Mouse (Mus musculus) thymus, adult 18-20 months (tissue): ENCODE measurements around the gene D930048N14Rik.
A peak's percentile ranks its signal among the peaks of the same experiment; 100 is the strongest.
"Not testable (repeated sequence)": the region's sequence is repeated elsewhere in the genome, so short reads cannot be mapped to it uniquely, and the experiment has no call there.

ENCODE experiments used
- DNase-seq, 2 experiments: peaks; one replicate each; pipeline ENCODE4 v3.0.0; 2022; ENCODE audit warnings: mixed read lengths in 2 of 2

Gene D930048N14Rik

DNA sequence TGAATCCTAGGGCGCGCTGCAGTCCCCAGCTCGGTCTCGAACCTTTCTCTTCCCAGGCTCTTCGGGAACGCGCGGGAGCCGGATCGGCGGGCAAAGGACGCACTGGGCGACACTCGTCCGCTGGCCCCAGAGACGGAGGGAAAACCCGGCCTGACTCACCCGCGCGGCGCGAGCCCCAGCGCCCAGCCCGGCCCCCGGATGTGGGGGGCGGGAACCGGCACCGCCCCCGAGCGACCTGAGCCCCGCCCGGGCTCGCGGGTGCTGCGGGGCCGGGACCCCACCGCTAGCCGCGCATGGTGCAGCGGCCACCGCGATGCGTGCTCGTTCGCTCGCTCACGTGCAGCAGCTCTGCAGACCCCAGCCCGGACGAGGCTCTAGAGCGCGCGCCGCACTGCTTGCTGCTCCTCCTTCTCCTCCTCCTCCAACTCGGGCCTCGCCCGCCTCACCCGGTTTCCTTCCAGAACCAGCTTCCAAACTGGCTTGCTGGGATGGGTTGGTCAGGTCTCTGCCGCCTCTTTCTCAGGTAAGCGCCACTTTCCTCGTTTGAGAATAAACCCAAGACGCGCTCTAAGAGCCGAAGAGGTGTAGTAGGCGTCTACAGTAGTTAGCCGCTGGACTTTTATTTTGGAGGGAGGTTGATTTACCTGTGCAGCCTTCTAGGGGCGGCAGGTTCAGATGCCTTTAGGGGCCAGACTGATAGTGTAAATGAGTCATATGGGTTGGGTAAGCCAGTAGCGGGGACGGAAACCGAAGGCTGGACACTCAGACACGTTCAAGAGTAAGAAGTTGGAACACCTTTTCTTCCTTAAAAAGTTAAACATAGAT is at the start of gene D930048N14Rik, which contains the start of gene N4bp3:
D930048N14Rik (plus strand) TSS at position 264 of the 825 bp plus-strand sequence.
N4bp3 (minus strand) TSS at position 152 of the 825 bp plus-strand sequence.
- peak; percentile 57 to 62 for DNase-seq

DNA sequence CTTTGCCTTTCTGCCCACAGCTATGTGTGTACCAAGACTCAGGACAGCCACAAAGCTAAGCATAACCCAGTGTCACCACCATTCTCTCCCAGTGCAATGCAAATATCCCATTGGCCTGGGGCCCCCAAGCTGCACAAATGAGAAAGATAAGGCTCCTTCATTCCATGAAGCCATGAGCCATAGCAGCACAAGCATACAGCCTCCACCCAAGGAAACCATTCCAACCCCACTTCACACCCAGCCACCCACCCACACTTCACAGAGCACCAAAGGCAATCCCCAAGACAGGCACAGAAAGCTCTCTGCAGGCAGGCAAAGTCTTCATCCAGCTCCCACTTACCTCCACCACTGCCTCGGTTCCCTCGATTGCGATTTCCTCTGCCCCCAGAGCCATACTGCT is 48.5 kb upstream of the D930048N14Rik start:
- no peak for DNase-seq

DNA sequence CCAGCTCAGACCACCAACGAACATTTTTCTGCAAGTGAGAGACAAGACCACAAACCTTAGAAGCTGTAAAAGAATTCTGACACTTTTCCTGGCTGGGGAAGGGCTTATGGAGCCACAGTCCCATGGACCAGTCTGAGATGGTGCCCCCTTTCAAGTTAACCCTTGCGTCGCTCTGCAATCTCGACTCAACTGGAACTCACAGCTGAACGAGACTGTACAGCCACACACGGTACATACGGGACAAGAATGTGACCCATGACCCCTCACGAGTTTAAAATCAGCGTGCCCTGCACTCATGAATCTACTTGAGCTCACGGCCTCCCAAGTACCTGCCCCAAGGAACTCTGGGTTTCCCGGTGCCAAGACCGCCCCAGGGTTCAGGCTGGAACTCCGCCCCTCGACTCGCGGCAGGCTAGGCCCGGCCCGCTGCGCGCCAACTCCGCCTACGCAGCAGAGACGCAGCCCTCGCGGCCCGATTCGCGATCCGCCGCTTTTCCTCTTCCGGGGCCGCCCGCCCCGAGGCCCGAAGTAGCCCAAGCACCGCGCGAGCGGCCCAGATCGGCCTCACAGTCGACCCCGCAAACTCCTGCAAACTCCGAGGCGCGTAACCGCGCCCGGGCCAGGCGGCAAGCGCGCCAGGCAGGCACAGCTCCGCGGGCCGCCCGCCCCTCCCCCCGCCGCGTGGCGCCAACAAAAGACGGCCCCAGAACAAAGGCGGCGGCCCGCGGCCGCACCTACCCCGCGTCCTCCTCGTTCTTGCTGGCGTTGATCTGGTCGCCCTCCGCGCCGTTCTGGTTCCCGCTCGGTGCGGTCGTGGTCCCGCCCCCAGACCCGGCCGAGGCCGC is 44.9 kb upstream of the D930048N14Rik start:
- DNase-seq: peak; percentile 83 to 85

DNA sequence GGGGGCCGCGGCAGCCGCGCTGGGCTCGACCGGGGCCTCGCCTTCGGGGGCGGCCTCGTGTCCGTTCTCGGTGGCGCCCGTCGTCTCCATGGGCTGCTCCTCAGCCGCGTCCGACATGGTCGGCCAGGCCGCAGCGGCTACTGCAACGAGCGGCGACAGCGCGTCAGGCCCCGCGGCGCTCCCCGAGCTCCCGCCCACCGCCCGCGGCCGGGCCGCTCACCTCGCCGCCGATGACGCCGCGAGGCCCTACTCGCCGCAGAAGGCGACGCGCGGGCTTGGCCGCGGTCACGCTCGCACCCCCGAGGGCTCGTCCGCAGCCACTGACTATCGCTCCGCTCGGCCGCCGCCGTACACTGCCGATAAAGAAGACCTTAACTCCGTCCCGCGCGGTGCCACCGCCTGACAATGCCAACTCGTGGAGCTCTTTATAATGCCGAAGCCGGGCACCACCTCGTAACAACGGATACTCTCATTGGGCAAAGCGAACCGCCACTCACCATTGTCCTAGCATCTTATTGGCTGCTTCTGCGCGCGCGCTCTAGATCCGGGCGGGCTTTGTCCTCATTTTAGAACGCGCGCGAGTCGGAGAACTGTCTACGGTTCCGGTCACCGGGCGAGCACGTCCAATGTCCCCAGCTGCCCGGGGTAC is 44.2 kb upstream of the D930048N14Rik start, which contains the start of gene Hnrnpab:
Hnrnpab (minus strand) TSS at position 401 of the 649 bp plus-strand sequence.
- DNase-seq: peak; percentile 92 to 97

DNA sequence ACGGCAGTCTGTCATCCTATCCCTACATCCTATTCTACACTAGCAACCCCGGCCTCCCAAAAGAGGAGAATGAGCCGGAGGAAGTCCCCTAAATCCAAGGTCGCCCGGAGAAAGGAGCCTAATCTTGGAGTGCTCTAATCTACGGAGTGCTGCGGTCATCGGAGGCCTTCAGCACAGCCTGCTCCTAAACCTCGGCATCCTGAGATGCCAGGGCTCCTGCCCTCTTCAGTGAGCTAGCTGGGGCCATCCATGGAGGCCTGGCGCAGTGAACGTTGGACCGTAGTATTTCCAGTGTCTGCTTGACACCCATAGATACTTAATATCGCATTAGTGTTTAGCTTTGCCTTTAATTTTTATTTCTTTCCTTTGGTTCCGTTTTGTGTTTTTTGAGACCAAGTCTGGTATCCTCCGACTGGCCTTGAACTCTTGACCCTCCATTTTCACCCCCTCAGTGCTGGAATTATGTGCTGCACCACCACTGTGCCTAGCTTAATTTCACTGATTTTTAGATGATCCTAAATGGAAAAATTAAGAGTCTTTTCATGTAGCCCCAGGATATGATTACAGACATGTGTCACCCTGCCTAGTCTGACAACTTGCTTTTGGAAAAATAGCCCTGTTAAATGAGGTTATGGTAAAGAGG is 43.5 kb upstream of the D930048N14Rik start:
- no peak for DNase-seq

DNA sequence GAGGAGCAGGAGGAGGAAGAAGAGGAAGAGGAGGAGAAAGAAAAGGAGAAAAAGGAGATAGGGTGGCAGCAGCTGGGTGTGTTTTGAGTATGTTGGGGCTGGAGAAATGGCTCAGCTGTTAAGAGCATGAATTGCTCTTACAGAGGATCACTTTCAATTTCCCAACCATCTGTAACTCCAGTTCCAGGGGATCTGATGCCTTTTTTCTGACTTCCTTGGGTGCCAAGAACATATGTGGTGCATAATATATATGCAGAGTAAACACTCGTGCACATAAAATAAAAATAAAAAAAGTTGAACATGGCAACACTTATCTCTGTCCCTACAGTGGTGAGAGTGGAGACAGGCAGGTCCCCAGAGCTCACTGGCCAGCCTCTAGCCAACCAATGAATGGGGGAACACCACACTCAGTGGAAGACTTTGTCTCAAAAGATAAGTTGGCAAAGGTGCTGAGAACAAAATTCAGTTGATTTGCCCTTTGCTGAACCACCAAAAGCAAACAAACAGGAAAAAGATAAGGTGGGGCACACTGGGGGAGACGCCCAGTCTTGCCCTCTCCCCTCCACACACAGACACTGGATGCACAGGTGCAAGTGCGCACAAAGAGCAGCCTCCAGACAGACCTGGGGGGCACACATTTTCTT is 41.4 kb upstream of the D930048N14Rik start:
- DNase-seq: no peak

DNA sequence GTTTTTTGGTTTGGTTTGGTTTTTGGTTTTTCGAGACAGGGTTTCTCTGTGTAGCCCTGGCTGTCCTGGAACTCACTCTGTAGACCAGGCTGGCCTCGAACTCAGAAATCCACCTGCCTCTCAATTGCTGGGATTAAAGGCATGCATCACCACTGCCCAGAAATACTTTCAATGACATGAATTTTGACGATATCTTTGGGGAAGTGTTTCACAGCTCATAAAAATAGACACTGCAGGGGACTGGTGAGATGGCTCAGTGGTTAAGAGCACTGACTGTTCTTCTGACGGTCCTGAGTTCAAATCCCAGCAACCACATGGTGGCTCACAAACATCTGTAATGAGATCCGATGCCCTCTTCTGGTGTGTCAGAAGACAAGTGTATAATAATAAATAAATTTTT is 40.8 kb upstream of the D930048N14Rik start:
- not testable (repeated sequence) for DNase-seq

DNA sequence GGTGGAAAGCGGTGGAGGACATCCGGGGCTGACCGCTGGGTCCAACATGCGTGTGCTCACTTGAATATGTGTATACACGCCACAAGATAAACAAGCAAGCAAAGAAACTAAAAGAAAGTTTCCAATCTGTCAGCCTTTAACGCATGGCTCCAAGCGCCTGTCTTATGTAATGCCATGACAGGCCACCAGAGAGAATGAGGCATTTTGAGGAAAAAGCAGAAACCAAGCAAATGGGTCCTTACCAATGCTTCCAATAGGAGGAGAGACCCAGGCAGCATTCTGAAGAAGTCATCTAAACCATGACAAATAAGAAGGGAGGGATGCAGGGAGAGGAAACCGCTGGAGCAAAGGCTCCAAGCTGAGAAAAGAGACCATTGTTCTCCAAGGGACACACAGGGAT is 36.5 kb upstream of the D930048N14Rik start:
- no peak for DNase-seq

DNA sequence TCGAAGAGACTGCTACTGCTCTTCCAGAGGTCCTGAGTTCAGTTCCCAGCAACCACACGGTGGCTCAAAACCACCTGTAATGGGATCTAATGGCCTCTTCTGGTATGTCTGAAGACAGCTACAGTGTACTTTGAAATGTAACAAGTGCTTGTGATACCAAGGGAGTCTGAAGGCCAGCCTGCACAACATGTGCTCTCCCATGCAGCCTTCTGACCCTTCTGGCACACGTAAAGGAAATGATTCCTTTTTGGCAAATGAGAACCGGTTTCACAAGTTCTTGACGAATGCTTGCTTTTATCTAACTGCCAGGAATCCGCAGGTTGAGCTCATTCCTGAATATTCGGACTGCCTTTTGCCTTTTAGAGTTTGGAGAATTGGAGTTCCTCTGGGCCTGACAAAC is 35.6 kb upstream of the D930048N14Rik start:
- DNase-seq: no peak

DNA sequence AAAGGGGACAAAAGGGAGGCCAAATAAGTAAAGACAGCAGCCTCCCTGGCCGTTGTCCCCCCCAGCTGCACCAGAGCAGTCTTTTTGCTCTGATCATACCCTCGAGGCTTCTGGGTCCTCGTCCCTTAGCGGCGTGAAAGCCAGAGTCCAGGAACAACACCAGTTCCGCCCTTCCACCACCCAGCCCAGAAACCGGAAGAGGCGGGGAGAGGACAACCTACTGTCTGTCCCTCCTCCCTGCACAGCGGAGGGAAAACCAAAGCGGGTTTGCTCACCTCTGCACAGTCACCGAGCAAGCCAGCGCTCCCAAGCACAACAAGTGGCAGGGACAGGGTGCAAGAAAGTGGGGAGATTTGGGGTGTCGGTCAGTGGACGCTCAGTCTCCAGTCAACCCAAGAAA is 35.2 kb upstream of the D930048N14Rik start:
- DNase-seq: peak; percentile 57 to 62

DNA sequence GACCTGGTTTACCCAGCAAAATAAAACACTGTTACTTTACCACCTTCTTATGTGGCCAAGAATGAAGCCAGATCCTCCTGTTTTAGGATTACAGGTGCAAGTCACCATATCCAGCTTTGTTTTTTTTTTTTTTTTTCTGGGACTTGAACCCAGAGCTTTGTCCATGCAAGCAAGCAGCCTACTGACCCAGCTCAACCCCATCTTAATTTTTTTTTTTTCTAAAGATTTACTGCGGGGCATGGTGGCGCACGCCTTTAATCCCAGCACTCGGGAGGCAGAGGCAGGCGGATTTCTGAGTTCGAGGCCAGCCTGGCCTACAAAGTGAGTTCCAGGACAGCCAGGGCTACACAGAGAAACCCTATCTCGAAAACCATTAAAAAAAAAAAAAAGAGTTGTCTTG is 34.6 kb upstream of the D930048N14Rik start:
- DNase-seq: not testable (repeated sequence)

DNA sequence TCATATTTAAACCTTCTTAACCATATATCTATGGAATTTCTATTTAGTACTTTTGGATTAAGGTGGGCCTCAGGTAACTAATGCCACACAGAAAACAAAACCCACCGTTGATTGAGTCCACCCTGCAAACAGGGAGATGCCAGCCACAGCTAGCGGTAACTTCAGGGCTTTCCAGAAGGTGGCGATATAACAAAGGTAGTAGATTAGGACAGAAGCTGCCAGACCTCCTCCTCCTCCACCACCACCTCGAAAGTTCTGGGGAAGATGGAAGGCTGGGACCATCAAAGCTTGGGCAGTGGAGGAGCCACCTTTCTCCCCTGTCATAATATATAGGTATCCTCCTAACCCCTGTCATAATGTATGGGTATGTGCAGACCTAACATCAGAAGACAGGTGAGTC is 33.1 kb upstream of the D930048N14Rik start:
- DNase-seq: peak in 1 of 2 experiments; percentile 60

DNA sequence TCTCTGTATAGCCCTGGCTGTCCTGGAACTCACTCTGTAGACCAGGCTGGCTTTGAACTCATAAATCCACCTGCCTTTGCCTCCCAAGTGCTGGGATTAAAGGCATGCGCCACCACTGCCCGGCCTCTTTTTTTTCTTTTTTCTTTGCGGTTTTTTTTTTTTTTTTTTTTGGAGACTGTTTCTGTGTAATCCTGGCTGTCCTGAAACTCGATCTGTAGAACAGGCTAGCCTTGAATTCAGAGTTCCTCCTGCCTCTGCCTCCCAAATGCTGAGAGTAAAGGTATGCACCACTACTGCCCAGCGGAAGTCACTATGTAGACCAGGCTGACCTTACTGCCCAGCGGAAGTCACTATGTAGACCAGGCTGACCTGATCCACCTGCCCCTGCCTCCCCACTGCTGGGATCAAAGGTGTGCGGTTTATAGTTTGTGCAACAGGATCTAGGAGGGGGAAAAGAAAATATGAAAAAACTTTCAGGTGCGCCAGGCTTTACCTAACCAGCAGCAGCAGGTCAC is 31.8 kb upstream of the D930048N14Rik start:
- no peak for DNase-seq

DNA sequence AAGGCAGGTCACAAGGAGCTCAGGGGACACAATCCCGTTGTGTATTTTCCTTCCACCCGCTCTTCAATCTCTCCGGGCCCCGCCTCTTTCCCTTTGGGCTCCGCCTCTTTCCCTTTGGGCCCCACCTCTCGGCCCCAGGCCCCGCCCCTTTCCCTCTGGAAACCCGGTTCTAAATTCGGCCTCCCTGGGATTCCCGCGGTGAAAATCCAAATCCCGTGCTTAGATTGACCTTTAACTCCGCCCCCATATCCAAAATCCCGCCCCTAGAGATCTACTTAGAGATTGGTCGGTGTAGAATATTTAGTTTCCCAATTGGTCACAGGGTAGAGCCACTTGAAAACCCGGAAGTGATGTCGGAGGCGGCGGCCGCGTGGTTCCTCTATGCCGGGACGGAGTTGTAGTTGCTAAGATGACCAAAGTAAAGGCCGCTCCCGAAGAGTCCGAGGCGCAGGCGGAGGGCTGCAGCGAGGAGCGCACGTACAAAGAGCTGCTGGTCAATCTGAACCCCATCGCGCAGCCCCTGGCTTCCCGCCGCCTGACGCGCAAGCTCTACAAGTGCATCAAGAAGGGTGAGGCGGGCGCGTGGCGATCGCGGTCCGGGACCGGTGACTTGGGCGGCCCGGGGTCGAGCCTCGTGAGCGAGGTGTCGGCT is 31.2 kb upstream of the D930048N14Rik start, which contains the start of gene Nhp2:
Nhp2 (plus strand) TSS at position 327 of the 652 bp plus-strand sequence.
- peak; percentile 67 to 84 for DNase-seq

DNA sequence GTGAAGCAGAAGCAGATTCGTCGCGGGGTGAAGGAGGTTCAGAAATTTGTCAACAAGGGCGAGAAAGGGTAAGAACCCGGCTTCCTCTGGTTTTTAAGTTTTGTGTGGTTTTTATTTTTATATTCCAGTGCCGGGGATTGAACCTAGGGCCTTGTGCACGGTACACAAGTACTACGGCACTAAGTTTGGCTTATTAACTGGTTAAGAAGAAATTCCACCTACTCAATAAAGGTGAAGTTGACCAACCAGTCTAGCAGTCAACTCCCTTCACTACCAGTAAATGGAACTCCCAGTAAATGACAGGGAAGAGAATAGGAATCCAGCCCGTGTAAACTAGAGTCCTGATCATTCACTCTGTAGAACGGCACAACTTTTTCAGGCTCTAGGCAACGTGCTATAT is 30.7 kb upstream of the D930048N14Rik start:
- no peak for DNase-seq

DNA sequence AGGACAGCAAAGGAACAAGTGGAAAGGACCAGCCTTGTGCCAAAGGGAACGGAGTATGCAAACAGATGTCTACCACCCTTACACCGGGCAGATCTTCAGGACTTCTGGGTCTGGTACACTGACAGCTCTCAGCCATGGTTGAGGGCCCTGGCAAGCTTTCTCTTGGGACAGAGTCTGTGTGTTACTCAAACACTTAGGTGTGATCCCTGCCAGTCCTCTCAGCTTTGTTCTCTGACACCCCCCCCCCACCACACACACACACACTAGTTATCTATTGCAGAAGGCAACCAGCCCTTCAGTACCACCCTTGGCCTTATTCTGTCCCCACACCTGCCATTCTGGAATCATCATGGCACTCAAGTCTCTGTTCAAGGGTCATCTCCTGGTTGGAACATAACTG is 29.0 kb upstream of the D930048N14Rik start:
- DNase-seq: no peak

DNA sequence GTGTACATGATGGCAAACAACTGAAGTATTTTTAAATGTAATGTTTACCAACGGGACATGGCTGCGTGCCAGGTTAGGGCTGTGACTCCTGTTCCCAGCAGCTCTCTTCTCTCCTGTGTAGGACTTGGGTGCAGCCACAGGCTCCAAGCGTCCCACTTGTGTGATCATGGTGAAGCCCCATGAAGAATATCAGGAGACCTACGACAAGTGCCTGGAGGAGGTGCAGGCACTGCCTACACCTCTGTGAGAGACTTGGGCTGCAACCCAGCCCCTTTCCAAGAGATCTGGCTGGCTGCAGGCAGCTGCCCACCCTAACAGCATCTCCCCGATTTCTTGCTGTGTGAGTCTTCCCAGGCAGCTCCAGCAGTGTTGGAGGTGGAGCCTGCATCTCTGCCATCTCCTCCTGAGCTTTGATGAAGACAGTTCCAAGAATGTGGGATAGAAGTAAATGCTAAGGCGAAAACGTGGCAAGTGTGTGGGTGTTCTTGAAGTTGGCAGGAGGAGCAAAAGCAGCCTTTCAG is 27.7 kb upstream of the D930048N14Rik start:
- DNase-seq: no peak

DNA sequence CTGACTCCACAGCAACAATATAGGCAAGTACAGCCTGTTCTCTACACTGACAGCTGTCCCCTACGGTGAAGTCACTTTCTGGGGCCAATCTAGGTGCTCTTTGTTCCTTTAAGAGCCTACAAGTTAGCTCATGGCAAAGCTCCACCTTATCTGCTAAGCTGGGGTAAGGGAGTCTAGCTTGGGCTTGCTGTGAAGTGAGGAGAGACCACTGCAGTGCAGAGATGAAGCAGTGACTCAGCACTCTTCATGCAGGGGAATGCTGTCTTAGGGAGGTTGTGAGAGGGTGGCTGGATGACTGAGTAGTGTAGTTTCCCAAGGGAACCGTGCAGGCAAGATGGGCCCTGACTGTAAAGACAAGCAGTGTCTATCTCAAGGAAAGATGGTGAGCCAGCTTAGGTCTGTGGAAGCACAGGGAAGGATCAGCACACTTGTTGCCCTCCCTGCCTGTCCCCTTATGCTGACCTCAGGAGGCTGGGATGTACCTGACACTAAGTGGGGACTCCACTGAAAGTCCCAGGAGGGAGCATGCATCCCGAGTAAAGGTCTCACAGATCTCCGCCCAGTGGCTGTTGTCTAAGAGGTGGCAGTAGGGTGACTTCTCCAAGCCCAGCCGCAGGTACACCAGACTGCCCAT is 25.4 kb upstream of the D930048N14Rik start:
- DNase-seq: no peak

DNA sequence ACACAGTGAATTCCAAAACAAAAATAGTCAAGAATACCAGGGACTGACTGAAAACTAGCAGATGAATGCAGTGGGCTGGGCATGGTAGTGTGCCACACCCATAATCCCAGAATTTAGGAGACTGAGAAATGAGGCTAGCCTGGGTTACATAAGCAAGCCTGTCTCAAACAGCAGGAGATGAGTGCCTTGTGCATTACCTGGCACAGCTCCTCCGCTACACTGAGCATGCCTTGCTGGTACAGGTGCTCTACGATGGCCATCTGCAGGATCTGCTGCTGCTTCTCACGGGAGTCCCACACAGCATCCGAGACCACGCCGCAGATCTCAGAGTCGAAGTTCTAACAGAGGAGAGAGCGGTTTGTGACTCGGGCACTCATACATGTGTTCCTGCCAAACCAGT is 23.3 kb upstream of the D930048N14Rik start:
- DNase-seq: no peak

DNA sequence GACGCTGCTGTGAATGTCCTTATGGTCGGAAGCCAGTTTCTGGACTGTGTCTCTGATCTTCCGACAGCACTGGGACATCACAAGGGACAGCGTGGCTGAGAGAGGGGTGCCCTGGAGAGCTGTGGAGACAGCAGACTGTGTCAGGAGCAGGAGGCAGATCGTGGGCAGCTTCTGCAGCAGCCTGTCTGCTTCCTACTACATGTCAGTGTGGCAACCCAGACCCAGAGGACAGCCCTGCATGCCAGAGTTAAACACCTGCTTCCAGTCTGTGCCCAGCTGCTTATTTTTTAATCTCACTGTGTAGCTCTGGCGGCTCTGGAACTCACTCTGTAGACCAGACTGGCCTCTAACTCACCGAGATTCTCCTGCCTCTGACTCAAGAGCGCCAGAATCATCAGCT is 22.8 kb upstream of the D930048N14Rik start:
- no peak for DNase-seq
